Comparison of ENCODE assay signal across 8 mouse cellular contexts in genomic region chr9:58823918-58824215, GRCm38 (mm10). TPM values are rescaled to one million over a fixed set of nuclear protein-coding genes. Genes with fewer than 3 reads are reported as not detected.
A peak's percentile ranks its signal among the peaks of the same experiment; 100 is the strongest.
DNase-seq lines count a peak whose midpoint lies in the region; ATAC-seq and TF ChIP-seq lines count a peak whose summit lies in the region.

No protein-coding gene starts in this region.

- H3K4me3 ChIP-seq in ES-Bruce4 (ENCODE audit: low read depth, low read length), result peak overlapping the region; percentile 82
- peak overlapping the region; percentile 80 for H3K4me3 ChIP-seq in forebrain, postnatal 0 days (ENCODE audit: low read depth, low read length)
- H3K4me3 ChIP-seq in liver, embryonic 16.5 days (ENCODE audit: low read depth, low read length), result peak overlapping the region; percentile 49; the same call in 1 of the 2 replicates

- H3K4me1 ChIP-seq in ES-Bruce4 (ENCODE audit: control insufficient read depth, insufficient read depth, low read length), result no peaks in the 10 kb centered on the region
- peaks cover 27% of the 10 kb centered on the region; the same call in 1 of the 2 replicates for H3K4me1 ChIP-seq in forebrain, postnatal 0 days (ENCODE audit: insufficient read depth)
- no peaks in the 10 kb centered on the region for H3K4me1 ChIP-seq in liver, embryonic 16.5 days (ENCODE audit: control insufficient read depth, low read depth, low read length)

- TF ChIP-seq POLR2A in ES-Bruce4 (IDR thresholded peaks at IDR 0.05; ENCODE audit: insufficient read depth, low read length), result no peak

- H3K27ac ChIP-seq in ES-Bruce4 (ENCODE audit: insufficient read depth, low read length), result no peak overlapping the region
- no peak overlapping the region for H3K27ac ChIP-seq in forebrain, postnatal 0 days (ENCODE audit: low read depth, low read length)
- H3K27ac ChIP-seq in liver, embryonic 16.5 days (ENCODE audit: low read length), result no peak overlapping the region

- ATAC-seq in forebrain, postnatal 0 days, result no peak
- ATAC-seq in liver, embryonic 16.5 days (ENCODE audit: low read depth), result no peak
- ATAC-seq in monocyte, adult 5-6 weeks (replicated peaks; ENCODE audit: insufficient number of reproducible peaks, low FRiP score, low TSS enrichment, poor library complexity, severe bottlenecking), result no peak

- peak; percentile 24 for DNase-seq in embryo, embryonic 10.5 days (ENCODE audit: low spot score)
- DNase-seq in embryo, embryonic 10 days (ENCODE audit: low spot score), result no peak
- DNase-seq in forebrain, postnatal 0 days, result no peak
- DNase-seq in c-Kit-positive CD71-positive TER-119-positive erythroid progenitor cells, embryonic 14.5 days (ENCODE audit: low spot score), result no peak
- no peak for DNase-seq in left cerebral cortex, postnatal 36 days (ENCODE audit: low spot score in 2 of 2)

- under 1% methylated on average over 32 of the region's 35 CpGs for WGBS in forebrain, postnatal 0 days
- 2% methylated on average over 18 of the region's 35 CpGs for WGBS in liver, embryonic 16.5 days (ENCODE audit: insufficient replicate concordance)

- H3K9ac ChIP-seq in ES-Bruce4 (ENCODE audit: low read depth, poor library complexity, severe bottlenecking), result peak overlapping the region; percentile 67
- H3K9ac ChIP-seq in forebrain, postnatal 0 days, result peak overlapping the region; percentile 91
- no peak overlapping the region for H3K9ac ChIP-seq in liver, embryonic 16.5 days (ENCODE audit: low read depth, low read length)

- TF ChIP-seq CTCF in ES-Bruce4 (IDR thresholded peaks at IDR 0.05; ENCODE audit: low read depth, low read length), result no peak
- no peak for TF ChIP-seq CTCF in forebrain, postnatal 0 days (IDR thresholded peaks at IDR 0.05; ENCODE audit: low read depth)

- intact Hi-C loops in left cerebral cortex, postnatal 36 days (cut with DNase I), result no loop called here

- peaks cover 13% of the 10 kb centered on the region for H3K27me3 ChIP-seq in ES-Bruce4 (ENCODE audit: control insufficient read depth, insufficient read depth, low read length, poor library complexity, severe bottlenecking)
- peaks cover 12% of the 10 kb centered on the region; the same call in 1 of the 2 replicates for H3K27me3 ChIP-seq in forebrain, postnatal 0 days (ENCODE audit: insufficient read depth, low read length)
- peaks cover 59% of the 10 kb centered on the region for H3K27me3 ChIP-seq in liver, embryonic 16.5 days (ENCODE audit: control insufficient read depth, insufficient read depth, low read depth, low read length)

- no peaks in the 10 kb centered on the region for H3K9me3 ChIP-seq in ES-Bruce4 (replicated peaks; ENCODE audit: control insufficient read depth, insufficient read depth, low read length, poor library complexity, severe bottlenecking)
- no peaks in the 10 kb centered on the region for H3K9me3 ChIP-seq in forebrain, postnatal 0 days (ENCODE audit: low read length)
- H3K9me3 ChIP-seq in liver, embryonic 16.5 days (replicated peaks; ENCODE audit: control insufficient read depth, low read length), result no peaks in the 10 kb centered on the region

- H3K4me2 ChIP-seq in forebrain, postnatal 0 days (ENCODE audit: low read depth), result peak overlapping the region; percentile 87
- peak overlapping the region; percentile 63 for H3K4me2 ChIP-seq in liver, embryonic 16.5 days (ENCODE audit: low read depth, low read length)

- H3K36me3 ChIP-seq in ES-Bruce4 (ENCODE audit: control insufficient read depth, insufficient read depth, low read length, poor library complexity, severe bottlenecking), result no peaks in the 10 kb centered on the region
- no peaks in the 10 kb centered on the region for H3K36me3 ChIP-seq in forebrain, postnatal 0 days (ENCODE audit: insufficient read depth)
- H3K36me3 ChIP-seq in liver, embryonic 16.5 days (ENCODE audit: control insufficient read depth, insufficient read depth), result no peaks in the 10 kb centered on the region

- no peak for TF ChIP-seq EP300 in ES-Bruce4 (IDR thresholded peaks at IDR 0.05; ENCODE audit: insufficient read depth, low read depth, low read length)

RNA-seq across cellular contexts. Expression of gene Hcn4, which starts 0.7 kb away (rescaled TPM):
- 0.22 and 0.40 TPM in 2 replicates for polyA plus RNA-seq in ES-Bruce4 (2011; ENCODE audit: insufficient read depth, insufficient read length, low read depth, missing spikeins)
- 18.9 and 26.9 TPM in 2 replicates for total RNA-seq in forebrain, postnatal 0 days (2014; rRNA removed)
- 2.9 and 4.1 TPM in 2 replicates for polyA plus RNA-seq in forebrain, postnatal 0 days (2015; fragmentation: Nextera tagmentation; extraction: Ambion mirVana)
- 0.01 TPM in 1 of 2 replicates, not detected in the other for polyA plus RNA-seq in liver, embryonic 16.5 days (2015; fragmentation: Nextera tagmentation; extraction: Ambion mirVana)
- total RNA-seq in monocyte, adult 5-6 weeks (2017), result not detected in 3 replicates
- total RNA-seq in left cerebral cortex, postnatal 36 days (2021), result 1 to 10 TPM; 4.6 to 6.7 TPM
